Mouse (Mus musculus) ZHBTc4 (cell line): Measurements from ENCODE around the gene Acad10.
A peak's percentile ranks its signal among the peaks of the same experiment; 100 is the strongest.
"Not testable (repeated sequence)": the region's sequence is repeated elsewhere in the genome, so short reads cannot be mapped to it uniquely, and the experiment has no call there.

Source experiments
- DNase-seq: peaks from one replicate; pipeline ENCODE4 v3.0.0-alpha.2; 2011; ENCODE audit warnings: low read depth, low spot score

The Acad10 gene

GRCm38 (mm10) chr5:121657656-121658055 lies 2.7 kb downstream of the Acad10 start:
- DNase-seq = not testable (repeated sequence)

- DNase-seq = not testable (repeated sequence)
Observed at GRCm38 (mm10) chr5:121656866-121657265, 3.4 kb downstream of the Acad10 start.

GRCm38 (mm10) chr5:121654526-121654925 lies 5.8 kb downstream of the Acad10 start:
- no peak for DNase-seq

- no peak for DNase-seq
Observed at GRCm38 (mm10) chr5:121649134-121649533, 11.2 kb downstream of the Acad10 start.

GRCm38 (mm10) chr5:121639601-121640000 lies 20.7 kb downstream of the Acad10 start:
- DNase-seq = no peak

GRCm38 (mm10) chr5:121637296-121637695 lies 23.0 kb downstream of the Acad10 start:
- DNase-seq = no peak

GRCm38 (mm10) chr5:121634668-121635067 lies 25.6 kb downstream of the Acad10 start:
- no peak for DNase-seq

GRCm38 (mm10) chr5:121632804-121633203 lies 27.5 kb downstream of the Acad10 start:
- no peak for DNase-seq

GRCm38 (mm10) chr5:121631106-121631647 lies 29.1 kb downstream of the Acad10 start:
- DNase-seq = peak; percentile 44

- DNase-seq = peak; percentile 78
Observed at GRCm38 (mm10) chr5:121627871-121628270, 32.4 kb downstream of the Acad10 start.

GRCm38 (mm10) chr5:121623241-121623640 lies 37.1 kb downstream of the Acad10 start:
- DNase-seq = no peak

GRCm38 (mm10) chr5:121621102-121621501 lies 39.2 kb downstream of the Acad10 start:
- DNase-seq = no peak

- peak; percentile 92 for DNase-seq
Observed at GRCm38 (mm10) chr5:121618592-121619513, 41.5 kb downstream of the Acad10 start, which contains the start of gene Acad12. Gene Acad12 (minus strand): TSS chr5:121618938.

GRCm38 (mm10) chr5:121614921-121615320 lies 45.4 kb downstream of the Acad10 start:
- not testable (repeated sequence) for DNase-seq

GRCm38 (mm10) chr5:121612036-121612435 lies 48.3 kb downstream of the Acad10 start:
- DNase-seq = no peak

- DNase-seq = peak; percentile 38
Observed at GRCm38 (mm10) chr5:121609556-121610135, 50.7 kb downstream of the Acad10 start.

GRCm38 (mm10) chr5:121606151-121606550 lies 54.2 kb downstream of the Acad10 start:
- DNase-seq = peak; percentile 89

- not testable (repeated sequence) for DNase-seq
Observed at GRCm38 (mm10) chr5:121603815-121604214, 56.5 kb downstream of the Acad10 start.

GRCm38 (mm10) chr5:121601547-121602299 lies 58.6 kb downstream of the Acad10 start:
- peak; percentile 89 for DNase-seq

GRCm38 (mm10) chr5:121598871-121599610 lies 61.3 kb downstream of the Acad10 start:
- DNase-seq = peak; percentile 29

- no peak for DNase-seq
Observed at GRCm38 (mm10) chr5:121597991-121598537, 62.2 kb downstream of the Acad10 start.
